Mouse (Mus musculus) kidney, postnatal 0 days (tissue): ENCODE results near the gene Rpl36a-ps1. TPM values are rescaled to one million over a fixed set of nuclear protein-coding genes. Genes with fewer than 3 reads are reported as not detected.

Source experiments
- ATAC-seq: fragments of 200-750 bp; cut with Nextera tagmentation; replicated peaks from 2 replicates; pipeline ENCODE4 v1.8.0; 2017; ENCODE audit warnings: low read depth, moderate number of reproducible peaks, moderate TSS enrichment, moderate library complexity; ENCODE audit not compliant: low FRiP score
- DNase-seq: peaks from one replicate; pipeline ENCODE4 v3.0.0-alpha.2; 2016; ENCODE audit warnings: low spot score
- H3K27ac ChIP-seq: fragments of 300-500 bp; sonication (generic); 2 replicates; pipeline ENCODE4 v1.5.1; 2014; ENCODE audit warnings: mild to moderate bottlenecking
- H3K27me3 ChIP-seq: fragments of 300-500 bp; sonication (generic); 2 replicates; pipeline ENCODE4 v1.6.1; 2014; ENCODE audit warnings: low read length, mixed read lengths; ENCODE audit not compliant: insufficient read depth
- H3K36me3 ChIP-seq: fragments of 300-500 bp; sonication (generic); 2 replicates; pipeline ENCODE4 v1.6.1; 2014; ENCODE audit warnings: low read length, mixed read lengths; ENCODE audit not compliant: insufficient read depth
- H3K4me1 ChIP-seq: fragments of 300-500 bp; sonication (generic); replicated peaks from 2 replicates; pipeline ENCODE4 v1.6.1; 2014; ENCODE audit warnings: antibody characterized with exemption, low read length, mixed read lengths; ENCODE audit not compliant: insufficient read depth
- H3K4me2 ChIP-seq: fragments of 300-500 bp; sonication (generic); 2 replicates; pipeline ENCODE4 v1.6.1; 2014; ENCODE audit warnings: mild to moderate bottlenecking, low read length, moderate library complexity, mixed read lengths
- H3K4me3 ChIP-seq: fragments of 300-500 bp; sonication (generic); replicated peaks from 2 replicates; pipeline ENCODE4 v1.5.1; 2014; ENCODE audit warnings: low read depth, low read length
- H3K9ac ChIP-seq: fragments of 300-500 bp; sonication (generic); 2 replicates; pipeline ENCODE4 v1.6.1; 2014; ENCODE audit warnings: low read depth, low read length
- H3K9me3 ChIP-seq: fragments of 300-500 bp; sonication (generic); replicated peaks from 2 replicates; pipeline ENCODE4 v1.6.1; 2016; ENCODE audit warnings: low read length, inconsistent platforms, mixed read lengths
- CTCF ChIP-seq: IDR thresholded peaks from 2 replicates; pipeline ENCODE4 v1.5.1; 2016; ENCODE audit warnings: antibody characterized with exemption, low read depth, mild to moderate bottlenecking, moderate library complexity
- whole genome bisulfite sequencing: fragments of 180-500 bp; shearing (Covaris S2); extraction: QIAGEN DNeasy Blood & Tissue Kit; methylation state at CpG from one replicate; pipeline ENCODE4 v1.1.7; 2014; 5-methylcytosine and 5-hydroxymethylcytosine counted together
- polyA plus RNA-seq: library from polyadenylated mRNA; unstranded; fragments of >200 nt; fragmentation: Nextera tagmentation; extraction: Ambion mirVana; gene quantifications from 2 replicates; pipeline ENCODE4 v1.2.1, GENCODE M21; 2015

Rpl36a-ps1 gene
- polyA plus RNA-seq, 1 experiment from 2014 or later: 4.8 TPM

DNA sequence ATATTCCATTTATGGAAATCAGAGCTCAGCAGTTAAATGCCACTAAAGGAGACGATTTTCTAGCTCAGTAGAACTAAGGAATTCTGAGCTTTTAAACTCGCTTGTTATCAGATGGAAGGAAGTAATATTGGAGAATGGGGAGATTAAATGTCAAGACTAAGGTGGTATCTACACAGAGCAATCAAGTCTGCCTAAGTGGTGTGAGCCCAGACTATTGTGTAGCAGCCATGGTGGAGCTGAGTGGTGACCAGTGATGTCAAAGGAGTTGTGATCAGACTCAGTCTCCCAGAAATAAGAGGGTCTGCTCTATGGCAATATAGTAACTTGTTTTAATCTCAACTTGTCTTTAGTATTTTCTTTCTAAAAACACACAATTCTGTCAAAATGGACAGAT lies 16.8 kb upstream of the Rpl36a-ps1 start:
- DNase-seq (no peak), ATAC-seq (no peak; the same call in 1 of the 2 replicates)
- H3K4me2 ChIP-seq: 0 out of 2 replicates have a peak overlapping the region, but pooled peaks have one; percentile 1
- no peaks in the 10 kb centered on the region for H3K4me1 ChIP-seq
- H3K9ac ChIP-seq: no peak overlapping the region
- no peaks in the 10 kb centered on the region for H3K9me3 ChIP-seq
- no peak overlapping the region for H3K27ac ChIP-seq
- no peaks in the 10 kb centered on the region for H3K36me3 ChIP-seq
- no peak overlapping the region for H3K4me3 ChIP-seq
- 22% methylated on average over 2 of the region's 2 CpGs for WGBS
- H3K27me3 ChIP-seq: no peaks in the 10 kb centered on the region
- no peak for TF ChIP-seq CTCF

DNA sequence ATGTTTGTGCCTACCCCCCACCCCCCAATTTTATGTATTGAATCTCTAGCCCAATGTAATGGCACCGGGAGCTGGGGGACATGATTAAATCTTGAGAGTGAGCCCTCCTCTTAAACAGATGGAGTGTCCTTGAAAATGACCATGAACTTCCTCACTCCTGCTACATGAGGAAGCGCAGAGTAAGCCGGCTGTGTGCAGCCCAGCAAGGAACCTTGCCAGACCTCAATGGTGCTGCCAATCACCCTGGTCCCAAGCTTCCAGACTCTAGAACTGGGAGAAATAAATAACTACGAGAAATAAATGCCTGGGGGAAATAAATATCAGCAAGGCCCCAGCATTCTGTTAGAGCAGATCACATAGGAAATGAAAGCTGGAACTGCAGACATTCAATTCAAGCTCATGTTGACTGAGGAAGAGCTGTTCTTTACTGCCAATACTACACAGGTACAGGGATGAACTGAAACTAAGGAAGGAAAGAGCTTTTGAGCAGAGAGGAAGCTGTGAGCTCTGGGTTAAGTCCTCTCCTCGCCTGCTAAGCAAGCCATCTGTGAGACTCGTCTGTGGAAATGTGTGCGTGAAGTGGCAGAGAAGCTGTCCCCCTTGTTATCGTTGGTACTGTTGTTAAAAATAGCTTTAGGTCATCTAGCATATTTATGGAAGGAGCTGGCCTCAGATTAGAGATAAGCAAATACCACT lies 16.3 kb upstream of the Rpl36a-ps1 start:
- H3K9ac ChIP-seq: no peak overlapping the region
- ATAC-seq: no peak; the same call in 1 of the 2 replicates

DNA sequence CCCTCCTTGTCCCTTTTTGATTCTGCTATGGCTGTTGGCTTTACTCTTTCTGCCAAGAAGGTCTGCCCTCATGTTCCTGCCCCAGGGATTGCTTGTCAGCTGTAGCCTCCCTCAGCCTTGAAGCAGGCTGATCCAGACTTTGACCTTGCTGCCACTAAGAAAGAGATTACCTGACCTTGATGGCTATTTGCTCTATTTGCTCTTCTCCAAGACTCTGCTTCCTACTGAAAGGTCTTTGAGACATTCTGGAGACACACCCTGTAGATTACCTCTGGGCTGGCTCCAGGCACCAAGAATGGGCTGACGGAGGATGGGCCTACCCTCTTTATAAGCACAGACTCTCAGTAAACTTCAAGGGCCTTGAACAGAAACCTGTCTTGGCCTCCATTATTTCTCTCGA lies 1.6 kb downstream of the Rpl36a-ps1 start:
- TF ChIP-seq CTCF: no peak
- Histone ChIP-seq H3K27me3 (no peaks in the 10 kb centered on the region), H3K9ac (no peak overlapping the region), H3K4me3 (no peak overlapping the region), H3K27ac (no peak overlapping the region), H3K9me3 (no peaks in the 10 kb centered on the region), H3K4me2 (no peak overlapping the region), H3K36me3 (no peaks in the 10 kb centered on the region), H3K4me1 (no peaks in the 10 kb centered on the region)
- ATAC-seq (no peak), DNase-seq (no peak)
- WGBS: 90% methylated on average over 2 of the region's 2 CpGs

More for the DNA sequence above, 16.3 kb upstream of the Rpl36a-ps1 start:
- H3K9me3 ChIP-seq: no peaks in the 10 kb centered on the region
- H3K36me3 ChIP-seq: no peaks in the 10 kb centered on the region
- no peaks in the 10 kb centered on the region for H3K4me1 ChIP-seq
- 48% methylated on average over 8 of the region's 8 CpGs for WGBS
- peak; percentile 34 for DNase-seq
- H3K27me3 ChIP-seq: no peaks in the 10 kb centered on the region
- no peak overlapping the region for H3K4me3 ChIP-seq
- 0 out of 2 replicates have a peak overlapping the region, but pooled peaks have one; percentile 1 for H3K4me2 ChIP-seq
- no peak for TF ChIP-seq CTCF
- peak overlapping the region; percentile 37; the same call in 1 of the 2 replicates for H3K27ac ChIP-seq

DNA sequence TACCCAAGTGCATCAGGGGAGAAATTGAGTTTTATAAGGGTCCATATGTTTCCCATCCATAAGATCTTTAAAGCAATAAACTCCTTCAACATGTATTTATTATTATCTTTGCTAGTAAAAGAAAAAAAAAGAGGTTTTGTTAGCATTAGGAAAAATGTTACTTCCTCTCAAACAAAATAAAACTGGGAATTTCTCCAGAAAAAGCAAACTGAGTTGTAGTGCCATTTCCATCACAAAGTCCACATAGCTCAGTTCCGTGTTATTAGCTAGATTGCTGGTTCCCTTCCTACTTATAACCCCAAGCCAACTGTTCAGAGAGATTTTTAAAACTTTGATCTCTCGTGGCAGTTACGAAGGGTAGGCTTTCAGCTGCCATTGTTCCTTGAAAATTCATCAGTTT lies 3.5 kb downstream of the Rpl36a-ps1 start:
- DNase-seq (peak; percentile 74), ATAC-seq (no peak)
- no peaks in the 10 kb centered on the region for H3K4me1 ChIP-seq
- no peaks in the 10 kb centered on the region for H3K27me3 ChIP-seq
- no peak overlapping the region for H3K27ac ChIP-seq
- no peak overlapping the region for H3K4me2 ChIP-seq
- 49% methylated on average over 3 of the region's 3 CpGs for WGBS
- H3K9me3 ChIP-seq: no peaks in the 10 kb centered on the region
- TF ChIP-seq CTCF: no peak
- H3K4me3 ChIP-seq: no peak overlapping the region
- H3K9ac ChIP-seq: no peak overlapping the region
- no peaks in the 10 kb centered on the region for H3K36me3 ChIP-seq

DNA sequence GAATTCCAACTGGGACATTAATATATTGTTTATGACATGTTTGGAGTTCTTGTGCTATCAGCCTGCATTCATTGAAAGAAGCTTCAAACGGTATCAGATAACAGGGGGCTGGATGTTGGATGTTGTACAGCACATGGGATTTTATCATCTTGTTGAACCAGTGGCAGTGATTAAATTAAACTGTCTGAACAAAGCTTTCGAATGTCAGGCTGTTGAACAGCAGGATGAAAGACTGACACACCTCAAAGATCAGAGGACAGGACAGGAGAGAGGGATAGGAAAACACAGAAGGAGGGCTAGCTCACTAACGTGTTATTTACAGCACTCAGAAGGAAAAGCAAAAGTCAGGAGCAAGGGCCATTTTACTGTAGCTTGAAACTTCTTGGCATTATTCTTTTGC lies 4.3 kb downstream of the Rpl36a-ps1 start:
- WGBS: 9% methylated on average over 3 of the region's 3 CpGs
- H3K9ac ChIP-seq: no peak overlapping the region
- no peak for TF ChIP-seq CTCF
- no peaks in the 10 kb centered on the region for H3K9me3 ChIP-seq
- no peak for ATAC-seq
- no peak overlapping the region for H3K4me3 ChIP-seq
- peak; percentile 53 for DNase-seq
- no peak overlapping the region for H3K27ac ChIP-seq
- no peaks in the 10 kb centered on the region for H3K4me1 ChIP-seq
- H3K36me3 ChIP-seq: no peaks in the 10 kb centered on the region
- H3K4me2 ChIP-seq: no peak overlapping the region
- no peaks in the 10 kb centered on the region for H3K27me3 ChIP-seq

DNA sequence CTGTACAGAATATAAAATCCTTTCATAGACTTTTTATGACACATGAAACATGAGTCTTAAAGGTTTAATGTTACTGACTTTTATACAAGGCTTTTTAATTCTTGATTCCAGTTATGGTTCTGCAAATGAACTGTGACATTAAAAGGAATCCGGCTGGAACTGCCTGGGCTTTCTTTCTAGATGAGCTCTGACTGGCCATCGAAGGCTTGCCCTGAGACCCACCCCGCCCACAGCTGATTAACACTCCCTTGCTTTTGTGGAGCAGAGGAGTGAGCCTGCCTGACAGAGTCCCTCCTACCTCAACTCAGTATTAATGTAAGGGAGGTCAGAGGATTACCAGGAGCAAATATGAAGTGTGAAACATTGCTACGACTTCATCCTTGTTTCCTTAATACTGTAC lies 22.2 kb downstream of the Rpl36a-ps1 start:
- Histone ChIP-seq H3K9ac (no peak overlapping the region), H3K4me1 (no peaks in the 10 kb centered on the region), H3K4me2 (no peak overlapping the region), H3K27ac (no peak overlapping the region), H3K36me3 (no peaks in the 10 kb centered on the region), H3K9me3 (no peaks in the 10 kb centered on the region), H3K27me3 (no peaks in the 10 kb centered on the region), H3K4me3 (no peak overlapping the region)
- 10% methylated on average over 4 of the region's 4 CpGs for WGBS
- ATAC-seq: no peak; the same call in 1 of the 2 replicates
- DNase-seq: peak; percentile 69
- TF ChIP-seq CTCF: no peak
